Mouse (Mus musculus) erythroblast, embryonic 14.5 days (primary cell): ENCODE data around the gene Chst12.

Experiments used
- GATA1 ChIP-seq: IDR thresholded peaks from 2 replicates; pipeline ENCODE4 v1.6.1; 2012; ENCODE audit warnings: low read length, inconsistent platforms, mixed read lengths
- TAL1 ChIP-seq: IDR thresholded peaks from 3 replicates; pipeline ENCODE4 v1.6.1; 2012; ENCODE audit warnings: low read length, inconsistent platforms, mixed read lengths

DNA sequence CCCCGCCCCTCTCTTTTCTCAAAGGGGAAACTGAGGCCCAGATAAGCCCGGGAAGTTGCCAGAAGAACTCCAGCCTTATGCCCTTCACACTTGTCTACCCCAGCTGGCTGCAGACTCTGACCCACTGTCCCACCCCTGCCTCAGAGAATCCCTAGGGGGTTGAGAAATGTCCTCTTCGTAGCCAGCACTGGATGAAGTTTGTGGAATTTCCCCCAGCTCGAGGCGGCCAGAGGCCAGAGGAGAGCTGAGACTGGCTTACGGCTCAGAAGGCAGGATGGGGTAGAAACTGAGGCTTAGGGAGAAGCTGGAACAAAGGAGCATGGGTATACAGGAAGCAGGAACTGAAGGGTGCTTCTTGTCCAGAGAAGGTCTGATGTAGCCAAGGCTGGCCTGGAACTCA, 67.3 kb downstream of the Chst12 start:
- TF ChIP-seq TAL1 (no peak), GATA1 (no peak)
